Mouse (Mus musculus) brown adipose tissue, adult 24 weeks (tissue): Measurements from ENCODE around the gene Esp24. TPM values are rescaled to one million over a fixed set of nuclear protein-coding genes. Genes with fewer than 3 reads are reported as not detected.
"Not testable (repeated sequence)": the region's sequence is repeated elsewhere in the genome, so short reads cannot be mapped to it uniquely, and the experiment has no call there.

ENCODE experiments used
- H3K27ac ChIP-seq: fragments of 200-500 bp; replicated peaks from 2 replicates; pipeline ENCODE4 v1.5.1; 2012; ENCODE audit warnings: low read depth, mild to moderate bottlenecking, low read length
- H3K4me1 ChIP-seq: fragments of 200-500 bp; 2 replicates; pipeline ENCODE4 v1.6.1; 2012; ENCODE audit warnings: low read length, mixed read lengths; ENCODE audit not compliant: control insufficient read depth, insufficient read depth, insufficient read length
- H3K4me3 ChIP-seq: fragments of 200-500 bp; 2 replicates; pipeline ENCODE4 v1.5.1; 2012; ENCODE audit warnings: low read depth, mild to moderate bottlenecking, low read length, moderate library complexity; ENCODE audit not compliant: insufficient read depth
- polyA plus RNA-seq: library from polyadenylated mRNA; stranded (reverse); fragments of >200 nt; gene quantifications from 2 replicates; pipeline ENCODE4 v1.2.4, GENCODE M21; 2012; ENCODE audit not compliant: missing spikeins, insufficient read depth, insufficient read length

Gene Esp24
- polyA plus RNA-seq = not detected in 2 replicates

DNA sequence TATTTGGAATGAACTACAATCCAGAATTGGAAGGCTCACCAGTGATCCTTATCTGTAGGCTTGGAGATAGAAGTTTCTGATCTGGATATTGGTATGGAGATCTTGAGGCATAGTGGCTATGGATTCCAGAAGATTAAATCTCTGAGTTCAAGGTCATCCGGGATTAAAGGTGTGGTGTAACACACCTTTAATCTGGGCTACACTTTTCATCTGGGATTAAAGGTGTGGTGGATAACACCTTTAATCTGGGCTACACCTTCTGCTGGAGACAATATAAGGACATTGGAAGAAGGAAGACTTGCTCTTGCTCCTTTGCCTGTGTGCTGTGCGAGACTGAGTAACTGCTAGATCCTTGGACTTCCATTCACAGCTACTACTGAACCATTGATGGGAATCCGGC lies at the start of gene Esp24:
Esp24 (plus strand) TSS at position 301 of the 400 bp plus-strand sequence.
- not testable (repeated sequence) for H3K27ac ChIP-seq, H3K4me3 ChIP-seq, H3K4me1 ChIP-seq

DNA sequence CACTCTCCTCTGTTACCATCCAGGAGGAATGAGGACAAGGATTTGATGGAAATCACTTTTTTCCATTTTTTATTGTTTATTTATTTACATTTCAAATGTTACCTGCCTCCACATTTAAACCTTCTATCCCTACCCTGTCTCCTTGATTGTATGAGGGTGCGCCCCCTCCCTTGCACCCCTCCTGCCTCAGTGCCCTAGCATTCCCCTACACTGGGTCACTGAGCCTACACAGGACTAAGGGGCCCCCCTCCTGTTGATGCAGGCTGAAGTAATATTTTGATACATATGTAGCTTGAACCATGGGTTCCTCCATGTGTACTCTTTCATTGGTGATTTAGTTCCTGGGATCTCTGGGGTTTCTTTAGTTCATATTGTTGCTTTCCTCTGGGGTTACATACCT lies 26.6 kb upstream of the Esp24 start:
- Histone ChIP-seq H3K4me3 (no peak overlapping the region), H3K4me1 (no peaks in the 10 kb centered on the region), H3K27ac (no peak overlapping the region)

DNA sequence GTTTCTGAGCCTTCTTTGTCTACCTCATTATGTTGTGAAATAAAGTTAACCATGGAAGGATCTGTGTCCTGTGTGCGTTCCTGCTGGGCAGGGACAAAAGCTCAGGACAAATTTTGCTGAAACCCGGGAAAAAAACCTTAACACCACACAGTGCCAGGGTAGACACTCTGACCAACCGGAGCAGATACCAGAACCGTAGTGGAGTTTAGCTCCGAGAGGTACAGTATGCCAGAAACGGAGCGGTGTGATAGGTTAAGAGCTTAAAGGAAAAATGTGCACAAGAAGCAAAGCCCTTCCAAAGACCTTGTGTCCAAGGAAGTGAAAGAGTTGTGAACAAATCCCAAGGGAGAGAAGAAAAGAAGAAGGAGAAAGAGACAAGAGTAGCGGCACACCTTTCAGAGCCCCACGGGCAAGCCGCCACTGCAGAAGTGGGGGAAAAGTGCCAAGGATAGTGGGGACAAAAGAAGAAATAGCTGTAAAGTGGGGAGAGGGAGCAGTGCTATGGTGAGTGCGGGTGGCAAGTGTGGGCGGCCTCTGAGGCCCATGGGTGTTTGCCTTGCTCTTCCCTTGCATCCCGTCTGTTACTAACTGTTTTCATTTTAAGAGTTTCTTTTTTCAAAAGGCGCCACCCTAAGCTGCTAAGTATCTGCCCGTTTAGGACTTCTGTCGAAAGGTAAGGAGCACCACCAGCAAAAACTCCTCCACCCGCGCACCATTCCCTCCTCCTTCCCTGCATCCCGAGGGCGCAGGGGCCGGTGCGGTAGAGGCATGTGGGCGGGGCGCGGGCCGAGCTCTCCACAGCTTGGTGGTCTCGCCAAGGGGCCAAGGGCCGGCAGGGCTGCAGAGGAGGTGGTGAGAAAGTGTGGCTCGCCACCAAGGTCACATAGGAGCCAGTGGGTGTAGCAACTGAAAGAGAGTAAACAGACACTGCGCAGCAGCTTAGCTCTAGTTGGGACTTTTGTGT lies 25.5 kb upstream of the Esp24 start:
- H3K4me1 ChIP-seq = no peaks in the 10 kb centered on the region
- no peak overlapping the region for H3K27ac ChIP-seq
- H3K4me3 ChIP-seq = no peak overlapping the region

DNA sequence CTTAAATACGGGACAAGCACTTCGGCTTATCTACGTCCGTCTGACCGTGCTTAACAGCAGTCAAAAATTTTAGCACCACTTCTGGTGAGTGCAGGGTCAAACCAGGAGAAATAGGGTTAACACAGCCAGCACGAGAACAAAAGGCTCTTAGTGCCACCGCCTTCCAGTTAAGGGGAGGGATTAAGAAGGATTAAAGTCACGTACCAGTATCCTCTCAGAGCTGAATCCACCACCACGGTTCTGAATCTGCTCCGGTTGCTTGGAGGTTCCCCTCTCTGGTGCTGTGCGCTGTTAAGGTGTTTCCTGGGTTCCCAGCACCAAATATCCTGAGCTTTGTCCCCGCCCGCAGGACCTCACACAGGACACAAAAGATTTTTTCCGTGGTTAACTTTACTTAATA lies 19.3 kb upstream of the Esp24 start:
- Histone ChIP-seq H3K4me3 (no peak overlapping the region), H3K4me1 (no peaks in the 10 kb centered on the region), H3K27ac (no peak overlapping the region)

DNA sequence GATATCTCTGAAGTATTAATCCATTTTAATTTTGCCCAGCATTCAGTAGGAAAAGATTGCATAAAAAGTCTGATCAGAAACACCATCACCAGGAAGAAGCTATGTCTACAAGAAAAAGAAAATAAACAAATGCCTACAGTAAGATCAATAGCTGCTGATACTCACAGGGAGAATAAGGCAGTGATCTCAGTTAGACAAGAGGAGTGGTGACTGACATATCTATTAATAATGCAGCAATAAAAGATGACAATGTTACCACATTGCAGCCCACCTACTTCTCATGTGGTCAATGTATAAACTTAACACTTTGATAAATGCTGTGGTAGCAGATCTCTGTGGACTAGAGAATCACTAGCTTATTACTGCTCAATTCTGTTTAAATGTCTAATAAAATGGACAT lies 6.7 kb downstream of the Esp24 start, which contains the start of gene Gm21903:
Gm21903 (minus strand) TSS at position 101 of the 400 bp plus-strand sequence.
- Histone ChIP-seq H3K4me1 (no peaks in the 10 kb centered on the region), H3K27ac (no peak within 1 kb of the TSS), H3K4me3 (no peak within 1 kb of the TSS)

DNA sequence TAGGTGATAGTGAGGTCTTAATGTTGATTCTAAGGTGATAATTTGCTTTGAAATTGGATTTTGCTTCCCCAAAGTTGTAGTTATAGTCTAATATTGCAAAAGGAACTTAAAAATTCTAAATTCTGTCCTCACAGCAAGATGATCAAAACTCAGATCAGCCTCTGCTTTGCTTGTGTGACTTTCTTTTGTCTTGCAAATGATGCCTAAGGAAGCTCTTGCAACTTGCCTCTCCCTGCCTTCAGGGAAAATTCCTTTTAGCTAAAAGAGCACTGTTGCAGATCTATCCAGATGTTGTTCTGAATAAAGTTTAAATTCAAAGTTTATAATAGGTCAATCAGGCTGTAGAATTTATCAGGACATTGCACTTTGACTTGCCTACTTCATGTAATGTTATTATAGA lies 27.1 kb downstream of the Esp24 start:
- no peaks in the 10 kb centered on the region for H3K4me1 ChIP-seq
- H3K27ac ChIP-seq = no peak overlapping the region
- no peak overlapping the region for H3K4me3 ChIP-seq

DNA sequence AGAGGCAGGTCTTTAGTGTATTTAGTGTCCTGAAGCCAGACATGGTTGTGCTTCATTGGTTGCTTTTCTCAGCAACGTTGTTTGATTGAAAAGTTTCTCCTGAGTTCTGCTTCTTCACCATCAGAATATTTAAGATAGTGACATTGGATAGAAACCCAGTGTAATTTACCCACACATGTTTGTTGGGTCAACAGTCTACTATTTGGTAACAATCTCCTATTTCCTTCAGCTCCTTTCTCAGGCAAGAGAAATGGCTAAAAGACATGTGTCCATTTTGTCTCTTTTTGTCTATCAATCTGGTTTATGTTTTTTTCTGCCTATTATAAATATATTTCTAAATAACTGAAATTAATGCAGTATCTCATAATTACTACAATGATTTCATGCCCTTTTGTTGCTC lies 40.4 kb downstream of the Esp24 start, which contains the start of gene Esp23:
Esp23 (minus strand) TSS at position 101 of the 400 bp plus-strand sequence.
- no peaks in the 10 kb centered on the region for H3K4me1 ChIP-seq
- no peak within 1 kb of the TSS for H3K27ac ChIP-seq
- H3K4me3 ChIP-seq = no peak within 1 kb of the TSS

Other genes with a start within 250 kb of the Esp24 start
- not detected in 2 replicates for gene Gm21903, start 6.6 kb downstream of the Esp24 start, polyA plus RNA-seq
- gene Esp23, start 40.3 kb downstream of the Esp24 start, polyA plus RNA-seq = not detected in 2 replicates
- gene Esp22, start 58.6 kb downstream of the Esp24 start, polyA plus RNA-seq = not detected in 2 replicates